Mouse (Mus musculus) MEL (cell line): ENCODE data around the gene Taok1. TPM values are rescaled to one million over a fixed set of nuclear protein-coding genes. Genes with fewer than 3 reads are reported as not detected.
A peak's percentile ranks its signal among the peaks of the same experiment; 100 is the strongest.

ENCODE experiments used
- DNase-seq: peaks from one replicate; pipeline ENCODE4 v3.0.0; 2011; ENCODE audit warnings: low read depth, low spot score
- H3K27ac ChIP-seq: 2 replicates; pipeline ENCODE4 v1.5.1; 2012; ENCODE audit warnings: low read depth, mild to moderate bottlenecking, control low read depth, low read length, moderate library complexity; ENCODE audit not compliant: control insufficient read depth
- H3K27me3 ChIP-seq, 2 experiments: fragments of 150-350 bp in 1 of 2; sonication (generic) in 1 of 2; 2 replicates each; pipeline ENCODE4 v1.6.1; 2012; ENCODE audit warnings: low read length in 2 of 2, mild to moderate bottlenecking in 2 of 2, improper control_type of control experiment in 1 of 2, moderate library complexity in 1 of 2; ENCODE audit not compliant: insufficient read depth in 2 of 2, control insufficient read depth in 1 of 2
- H3K36me3 ChIP-seq, 2 experiments: 2 replicates each; pipeline ENCODE4 v1.6.1; 2012 to 2014; ENCODE audit warnings: low read length in 2 of 2, improper control_type of control experiment in 1 of 2, inconsistent platforms in 1 of 2, mild to moderate bottlenecking in 1 of 2; ENCODE audit not compliant: insufficient read depth in 2 of 2, control insufficient read depth in 1 of 2
- H3K4me1 ChIP-seq, 2 experiments: fragments of 150-350 bp in 1 of 2; sonication (generic) in 1 of 2; 2 replicates each; pipeline ENCODE4 v1.6.1; 2012; ENCODE audit warnings: low read length in 2 of 2, improper control_type of control experiment in 1 of 2, mild to moderate bottlenecking in 1 of 2; ENCODE audit not compliant: insufficient read depth in 2 of 2, control insufficient read depth in 1 of 2
- H3K4me3 ChIP-seq, 2 experiments: fragments of 150-350 bp in 1 of 2; sonication (generic) in 1 of 2; 2 replicates each; pipeline ENCODE4 v1.5.1; 2012; ENCODE audit warnings: low read depth in 2 of 2, low read length in 2 of 2, mild to moderate bottlenecking in 2 of 2, moderate library complexity in 2 of 2, control low read depth in 1 of 2, improper control_type of control experiment in 1 of 2; ENCODE audit not compliant: control insufficient read depth in 1 of 2, insufficient read depth in 1 of 2
- H3K79me2 ChIP-seq: 2 replicates; pipeline ENCODE4 v1.6.1; 2012; ENCODE audit warnings: mild to moderate bottlenecking, low read length, moderate library complexity; ENCODE audit not compliant: control insufficient read depth, poor library complexity, insufficient read depth
- H3K9ac ChIP-seq: 2 replicates; pipeline ENCODE4 v1.6.1; 2012; ENCODE audit warnings: low read depth, mild to moderate bottlenecking, control low read depth, low read length, moderate library complexity; ENCODE audit not compliant: control insufficient read depth, poor library complexity, severe bottlenecking
- H3K9me3 ChIP-seq: fragments of 150-350 bp; sonication (generic); replicated peaks from 2 replicates; pipeline ENCODE4 v1.6.1; 2012; ENCODE audit warnings: mild to moderate bottlenecking, low read length, improper control_type of control experiment, moderate library complexity; ENCODE audit not compliant: insufficient read depth
- CTCF ChIP-seq, 3 experiments: IDR thresholded peaks in 2 of 3; conservative IDR thresholded peaks in 1 of 3; 2 replicates each; pipeline ENCODE4 v1.5.1; 2011 to 2012; ENCODE audit warnings: low read length in 3 of 3, low read depth in 2 of 3, mild to moderate bottlenecking in 2 of 3, improper control_type of control experiment in 1 of 3, inconsistent platforms in 1 of 3, mixed read lengths in 1 of 3, moderate library complexity in 1 of 3; ENCODE audit not compliant: control insufficient read depth in 1 of 3, insufficient read depth in 1 of 3, poor library complexity in 1 of 3, severe bottlenecking in 1 of 3
- E2F4 ChIP-seq: IDR thresholded peaks from 2 replicates; pipeline ENCODE4 v1.6.1; 2011; ENCODE audit warnings: low read depth, low read length, improper control_type of control experiment, borderline replicate concordance
- ELF1 ChIP-seq: IDR thresholded peaks from 2 replicates; pipeline ENCODE4 v1.6.1; 2014; ENCODE audit warnings: low read depth, mild to moderate bottlenecking, inconsistent platforms, low read length, improper control_type of control experiment, moderate library complexity
- EP300 ChIP-seq, 2 experiments: IDR thresholded peaks; 2 replicates each; pipeline ENCODE4 v1.6.1; 2011; ENCODE audit warnings: improper control_type of control experiment in 2 of 2, low read length in 2 of 2, low read depth in 1 of 2, mild to moderate bottlenecking in 1 of 2
- GATA1 ChIP-seq: IDR thresholded peaks from 2 replicates; pipeline ENCODE4 v1.6.1; 2011; ENCODE audit warnings: low read depth, low read length, improper control_type of control experiment
- HCFC1 ChIP-seq: IDR thresholded peaks from 2 replicates; pipeline ENCODE4 v1.6.1; 2012; ENCODE audit warnings: low read depth, mild to moderate bottlenecking, inconsistent platforms, low read length, improper control_type of control experiment, moderate library complexity
- KAT2A ChIP-seq: conservative IDR thresholded peaks from 2 replicates; pipeline ENCODE4 v1.6.1; 2012; ENCODE audit warnings: low read depth, low read length, improper control_type of control experiment, inconsistent platforms
- MAX ChIP-seq: IDR thresholded peaks from 2 replicates; pipeline ENCODE4 v1.6.1; 2011; ENCODE audit warnings: low read length, improper control_type of control experiment
- MAZ ChIP-seq: IDR thresholded peaks from 2 replicates; pipeline ENCODE4 v1.6.1; 2012; ENCODE audit warnings: low read depth, mild to moderate bottlenecking, inconsistent platforms, low read length, improper control_type of control experiment
- MXI1 ChIP-seq: IDR thresholded peaks from 2 replicates; pipeline ENCODE4 v1.6.1; 2011; ENCODE audit warnings: mild to moderate bottlenecking, low read depth, low read length, improper control_type of control experiment
- MYB ChIP-seq: IDR thresholded peaks from 2 replicates; pipeline ENCODE4 v1.6.1; 2011; ENCODE audit warnings: mild to moderate bottlenecking, low read depth, low read length, improper control_type of control experiment
- MYC ChIP-seq: IDR thresholded peaks from 2 replicates; pipeline ENCODE4 v1.6.1; 2011; ENCODE audit warnings: low read depth, mild to moderate bottlenecking, low read length, improper control_type of control experiment, moderate library complexity
- NELFE ChIP-seq: IDR thresholded peaks from 2 replicates; pipeline ENCODE4 v1.6.1; 2011; ENCODE audit warnings: low read depth, low read length, improper control_type of control experiment
- NRF1 ChIP-seq: IDR thresholded peaks from 2 replicates; pipeline ENCODE4 v1.6.1; 2014; ENCODE audit warnings: low read depth, mild to moderate bottlenecking, inconsistent platforms, low read length, improper control_type of control experiment, moderate library complexity; ENCODE audit not compliant: poor library complexity, insufficient read depth, severe bottlenecking
- POLR2A ChIP-seq, 2 experiments: IDR thresholded peaks; 2 replicates each; pipeline ENCODE4 v1.6.1; 2011 to 2012; ENCODE audit warnings: low read length in 2 of 2, mild to moderate bottlenecking in 2 of 2, control low read depth in 1 of 2, improper control_type of control experiment in 1 of 2, low read depth in 1 of 2, moderate library complexity in 1 of 2; ENCODE audit not compliant: control insufficient read depth in 1 of 2, insufficient read depth in 1 of 2, poor library complexity in 1 of 2
- RAD21 ChIP-seq: IDR thresholded peaks from 2 replicates; pipeline ENCODE4 v1.6.1; 2011; ENCODE audit warnings: mild to moderate bottlenecking, low read depth, low read length, improper control_type of control experiment
- RCOR1 ChIP-seq: IDR thresholded peaks from 2 replicates; pipeline ENCODE4 v1.6.1; 2012; ENCODE audit warnings: low read depth, mild to moderate bottlenecking, inconsistent platforms, low read length, improper control_type of control experiment
- SIN3A ChIP-seq: IDR thresholded peaks from 2 replicates; pipeline ENCODE4 v1.6.1; 2012; ENCODE audit warnings: low read length, improper control_type of control experiment, inconsistent platforms
- SMC3 ChIP-seq: IDR thresholded peaks from 2 replicates; pipeline ENCODE4 v1.6.1; 2011; ENCODE audit warnings: low read depth, low read length, improper control_type of control experiment
- TBP ChIP-seq: IDR thresholded peaks from 2 replicates; pipeline ENCODE4 v1.8.0; 2011; ENCODE audit warnings: low read depth, low read length, improper control_type of control experiment
- TCF12 ChIP-seq: IDR thresholded peaks from 2 replicates; pipeline ENCODE4 v1.6.1; 2014; ENCODE audit warnings: low read depth, mild to moderate bottlenecking, inconsistent platforms, low read length, improper control_type of control experiment, moderate library complexity
- USF1 ChIP-seq: IDR thresholded peaks from 2 replicates; pipeline ENCODE4 v1.6.1; 2014; ENCODE audit warnings: low read depth, mild to moderate bottlenecking, inconsistent platforms, low read length, improper control_type of control experiment, moderate library complexity
- ZC3H11A ChIP-seq: IDR thresholded peaks from 2 replicates; pipeline ENCODE4 v1.6.1; 2012; ENCODE audit warnings: low read depth, mild to moderate bottlenecking, inconsistent platforms, low read length, improper control_type of control experiment
- ZKSCAN1 ChIP-seq: IDR thresholded peaks from 2 replicates; pipeline ENCODE4 v1.6.1; 2012; ENCODE audit warnings: low read depth, mild to moderate bottlenecking, inconsistent platforms, low read length, improper control_type of control experiment, moderate library complexity
- ZMIZ1 ChIP-seq: IDR thresholded peaks from 2 replicates; pipeline ENCODE4 v1.6.1; 2012; ENCODE audit warnings: low read depth, mild to moderate bottlenecking, inconsistent platforms, low read length, improper control_type of control experiment, moderate library complexity
- polyA plus RNA-seq, 2 experiments: library from polyadenylated mRNA; stranded (reverse) in 1 of 2; unstranded in 1 of 2; fragments of >175 nt in 1 of 2; fragments of >200 nt in 1 of 2; gene quantifications; 2 replicates each; pipeline versions ENCODE4 v1.2.1 to v1.2.4; 2012; ENCODE audit warnings: low replicate concordance in 2 of 2, low read depth in 1 of 2; ENCODE audit not compliant: insufficient read length in 2 of 2, insufficient read depth in 1 of 2, missing spikeins in 1 of 2
- total RNA-seq: library from RNA; depleted of rRNA; stranded (reverse); fragments of 300-350 nt; gene quantifications from 2 replicates; pipeline ENCODE4 v1.2.3, GENCODE M21; 2012

The Taok1 gene
- total and polyA plus RNA-seq, 3 experiments: 7.9 to 31.0 (median 15.9) TPM

DNA sequence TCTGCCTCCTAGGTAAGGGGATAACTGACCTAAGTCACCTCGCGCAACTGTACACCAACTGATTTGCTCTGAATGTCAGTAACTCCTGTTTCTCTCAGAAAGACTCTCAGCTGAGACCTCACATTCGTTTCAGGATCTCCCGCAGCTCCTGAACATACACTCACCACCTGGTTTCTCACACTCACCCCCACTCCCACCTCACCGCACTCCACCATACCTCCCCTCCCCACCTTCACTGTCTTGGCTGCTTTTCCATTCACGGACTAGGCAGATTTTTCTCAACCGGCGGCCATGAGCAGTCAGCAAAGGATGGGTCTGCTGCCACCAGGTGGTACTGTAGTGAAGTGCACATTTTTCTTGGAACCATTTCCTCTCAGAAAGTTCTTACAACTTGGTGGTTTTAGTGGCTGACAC lies 22.6 kb upstream of the Taok1 start:
- peak; percentile 93 for DNase-seq
- H3K79me2 ChIP-seq: no peaks in the 10 kb centered on the region
- H3K4me3 ChIP-seq: peak overlapping the region; percentile 59 to 66
- H3K27ac ChIP-seq: no peak overlapping the region
- H3K9me3 ChIP-seq: no peaks in the 10 kb centered on the region
- peaks cover 14 to 28% of the 10 kb centered on the region in 2 experiments for H3K4me1 ChIP-seq
- H3K9ac ChIP-seq: peak overlapping the region; percentile 48
- peak; percentile 92 for TF ChIP-seq SIN3A
- peak; percentile 64; the same call in 1 of the 2 replicates for TF ChIP-seq MXI1
- TF ChIP-seq POLR2A (IDR thresholded peaks at IDR 0.05; ENCODE audit: control insufficient read depth in 1 of 2, insufficient read depth in 1 of 2, low read depth in 1 of 2, low read length in 2 of 2, poor library complexity in 1 of 2): no peak
- peak; percentile 85 for TF ChIP-seq MYC
- no peak for TF ChIP-seq ZKSCAN1
- no peak for TF ChIP-seq ZMIZ1
- TF ChIP-seq USF1: no peak
- 0 out of 4 replicates have a peak, but pooled peaks of 1 of the 2 experiments have one; percentile 12 for TF ChIP-seq EP300 (IDR thresholded peaks at IDR 0.05; ENCODE audit: low read depth in 1 of 2, low read length in 2 of 2)
- peak; percentile 86; the same call in 1 of the 2 replicates for TF ChIP-seq MAZ
- 0 out of 2 replicates have a peak, but pooled peaks have one; percentile 18 for TF ChIP-seq KAT2A
- peak; percentile 92 for TF ChIP-seq ZC3H11A
- 0 out of 2 replicates have a peak, but pooled peaks have one; percentile 21 for TF ChIP-seq NELFE
- 0 out of 2 replicates have a peak, but pooled peaks have one; percentile 39 for TF ChIP-seq TBP
- TF ChIP-seq RAD21: peak; percentile 99
- no peak for TF ChIP-seq NRF1
- peak; percentile 98 for TF ChIP-seq SMC3
- 0 out of 2 replicates have a peak, but pooled peaks have one; percentile 26 for TF ChIP-seq HCFC1
- TF ChIP-seq GATA1: no peak
- no peak for TF ChIP-seq E2F4
- TF ChIP-seq RCOR1: 0 out of 2 replicates have a peak, but pooled peaks have one; percentile 25
- TF ChIP-seq MAX: peak; percentile 68
- peak; percentile 89 to 100 (median 92) for TF ChIP-seq CTCF (IDR thresholded peaks at IDR 0.05 in 2 of 3, conservative IDR thresholded peaks at IDR 0.05 in 1 of 3; ENCODE audit: control insufficient read depth in 1 of 3, insufficient read depth in 1 of 3, low read depth in 2 of 3, low read length in 3 of 3, poor library complexity in 1 of 3, severe bottlenecking in 1 of 3)
- TF ChIP-seq ELF1: 0 out of 2 replicates have a peak, but pooled peaks have one; percentile 11
- TF ChIP-seq MYB: peak; percentile 23; the same call in 1 of the 2 replicates
- TF ChIP-seq TCF12: peak; percentile 28; the same call in 1 of the 2 replicates
- H3K27me3 ChIP-seq: no peaks in the 10 kb centered on the region
- H3K36me3 ChIP-seq: peaks cover 0 to 26% of the 10 kb centered on the region in 2 experiments; a peak in 2 of 4 replicates
